Mouse (Mus musculus) heart, postnatal 25 days (tissue): ENCODE measurements around the gene Sacm1l. TPM values are rescaled to one million over a fixed set of nuclear protein-coding genes. Genes with fewer than 3 reads are reported as not detected.

Source experiments
- DNase-seq: peaks from one replicate; pipeline ENCODE4 v3.0.0; 2022; ENCODE audit warnings: low spot score
- intact Hi-C: fragments of 180-260 bp; cut with DNase I; formaldehyde crosslinking; loops from one replicate; pipeline ENCODE4 v1.15.1; 2025
- total RNA-seq, 2 experiments: library from RNA; stranded (reverse); gene quantifications; 2 replicates each; pipeline ENCODE4 v1.2.3; 2021

Gene Sacm1l
- total RNA-seq: 10 to 100 TPM; 32.4 to 35.8 TPM

DNA sequence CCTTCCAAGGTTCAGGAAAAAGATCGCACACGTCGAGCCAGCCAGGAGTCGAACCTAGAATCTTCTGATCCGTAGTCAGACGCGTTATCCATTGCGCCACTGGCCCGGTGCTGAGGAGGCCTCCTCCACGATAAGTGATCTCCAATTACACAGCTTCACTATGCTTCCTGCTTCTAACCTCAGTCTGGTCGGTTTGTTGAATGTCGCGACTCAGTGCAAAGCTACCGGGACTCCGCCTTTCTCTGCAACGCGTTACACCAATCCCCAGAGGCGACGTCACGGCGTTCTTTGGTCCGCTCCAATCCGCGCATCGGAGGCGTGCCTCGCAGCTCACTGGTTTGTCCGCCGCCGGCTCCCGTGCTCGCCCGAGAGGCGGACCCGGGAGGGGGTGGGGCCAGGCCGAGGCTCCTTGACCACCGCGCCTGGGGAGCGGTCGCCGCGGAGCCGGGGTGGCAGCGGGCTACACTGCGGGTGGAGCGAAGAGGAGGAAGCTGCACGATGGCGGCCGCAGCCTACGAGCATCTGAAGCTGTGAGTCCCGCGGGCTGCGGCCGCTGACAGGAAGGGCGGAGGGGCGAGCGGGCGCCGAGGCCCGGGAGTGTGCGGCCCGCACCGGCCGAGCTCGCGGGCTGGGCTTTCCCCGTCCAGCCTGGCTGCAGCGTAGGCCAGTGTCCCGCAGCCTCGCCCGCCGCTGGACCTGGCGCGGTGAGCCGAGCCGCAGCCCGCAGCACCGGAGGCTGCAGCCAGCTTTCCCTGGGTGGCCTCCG lies at the start of gene Sacm1l:
Sacm1l (plus strand) TSS at position 368 of the 766 bp plus-strand sequence.
- peak; percentile 98 for DNase-seq
- intact Hi-C loops: loop anchor here (5.0 kb wide), 1 partner anchor 162 kb away; the partner anchor contains the start of gene Lars2

DNA sequence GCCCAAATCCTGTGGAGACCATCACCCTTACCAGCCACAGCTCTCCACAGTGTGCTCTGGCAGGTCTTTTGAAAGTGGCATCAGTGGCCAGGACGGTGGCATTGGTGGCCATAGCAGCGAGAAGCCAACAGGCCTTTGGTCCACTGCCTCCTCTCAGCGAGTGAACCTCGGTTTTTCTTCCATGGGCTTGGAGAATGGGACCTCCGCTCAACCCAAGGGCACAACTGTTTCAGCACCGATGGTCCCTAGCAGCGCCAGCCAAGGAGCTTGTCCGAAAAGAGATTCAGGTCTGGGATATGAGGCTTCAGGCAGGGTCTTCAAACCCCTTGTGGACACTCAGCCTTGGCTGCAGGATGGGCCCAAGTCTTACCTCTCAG lies 49.7 kb upstream of the Sacm1l start:
- DNase-seq: no peak
- intact Hi-C loops: loop anchor here (2.0 kb wide), 1 partner anchor 25 kb away; no protein-coding TSS in a partner anchor

- no peak for DNase-seq
- intact Hi-C loops: no loop called here
These were observed 49.2 kb upstream of the Sacm1l start for GRCm38 (mm10) chr9:123480253-123480921.

- intact Hi-C loops: no loop called here
- no peak for DNase-seq
These were observed 48.4 kb upstream of the Sacm1l start for GRCm38 (mm10) chr9:123481136-123481535.

GRCm38 (mm10) chr9:123483598-123483997 lies 46.0 kb upstream of the Sacm1l start:
- intact Hi-C loops: no loop called here
- no peak for DNase-seq

GRCm38 (mm10) chr9:123484830-123485229 lies 44.7 kb upstream of the Sacm1l start:
- no peak for DNase-seq
- intact Hi-C loops: no loop called here

DNA sequence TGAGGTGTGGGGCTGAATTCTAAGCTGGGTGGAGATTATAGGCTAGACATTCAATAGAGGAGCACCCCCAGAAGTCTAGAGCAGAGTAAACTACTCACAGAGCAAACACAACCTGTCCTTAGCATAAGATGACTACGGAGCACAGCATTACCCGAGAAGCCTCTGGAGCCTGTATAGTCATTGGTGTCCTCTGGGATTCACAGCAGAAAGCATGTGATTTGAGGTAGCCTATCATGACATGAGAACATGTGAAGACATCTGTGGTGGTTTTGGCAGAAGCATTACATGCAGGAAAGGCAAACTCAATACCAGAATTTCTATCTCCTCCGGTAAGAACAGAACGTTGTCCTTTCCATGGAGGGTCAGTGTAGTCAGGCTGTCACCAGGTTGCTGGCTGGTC lies 44.0 kb upstream of the Sacm1l start:
- no peak for DNase-seq
- intact Hi-C loops: no loop called here

- DNase-seq: no peak
- intact Hi-C loops: no loop called here
These were observed 42.9 kb upstream of the Sacm1l start for GRCm38 (mm10) chr9:123486635-123487034.

- no peak for DNase-seq
- intact Hi-C loops: no loop called here
These were observed 40.5 kb upstream of the Sacm1l start for GRCm38 (mm10) chr9:123489073-123489472.

DNA sequence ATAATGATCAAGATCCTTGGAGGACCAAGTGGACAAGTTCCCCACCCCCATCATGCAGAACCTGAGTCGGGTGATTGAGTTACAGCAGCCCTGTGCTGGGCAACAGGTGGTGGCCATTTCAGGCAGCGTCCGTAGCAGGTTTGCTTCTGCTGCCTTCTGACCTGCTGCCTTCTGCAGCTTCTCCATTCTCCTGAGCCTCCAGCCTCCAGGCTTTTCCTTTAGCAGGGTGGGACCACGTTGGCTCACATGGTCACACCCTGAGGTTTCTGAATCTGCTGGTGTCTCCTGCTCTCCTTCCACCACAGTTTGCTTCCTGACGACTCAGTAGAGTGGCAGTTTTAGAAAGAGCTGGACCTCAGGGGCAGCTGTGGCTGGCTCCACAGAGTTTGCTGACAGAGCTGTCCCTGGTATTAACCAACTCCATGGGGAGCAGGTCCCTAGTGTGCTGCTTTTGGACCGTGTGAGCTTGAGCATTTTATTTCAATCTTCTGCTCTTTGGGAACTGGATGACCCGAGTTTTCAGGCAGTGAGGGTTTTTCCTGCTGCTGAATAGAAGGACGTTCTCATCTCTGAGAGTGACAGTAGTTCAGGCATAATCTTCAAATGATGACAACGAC lies 39.7 kb upstream of the Sacm1l start:
- intact Hi-C loops: no loop called here
- no peak for DNase-seq

- DNase-seq: peak; percentile 36
- intact Hi-C loops: no loop called here
These were observed 38.6 kb upstream of the Sacm1l start for GRCm38 (mm10) chr9:123490930-123491329.

GRCm38 (mm10) chr9:123491917-123492585 lies 37.5 kb upstream of the Sacm1l start:
- intact Hi-C loops: no loop called here
- DNase-seq: no peak

- intact Hi-C loops: no loop called here
- no peak for DNase-seq
These were observed 32.9 kb upstream of the Sacm1l start for GRCm38 (mm10) chr9:123496665-123497064.

DNA sequence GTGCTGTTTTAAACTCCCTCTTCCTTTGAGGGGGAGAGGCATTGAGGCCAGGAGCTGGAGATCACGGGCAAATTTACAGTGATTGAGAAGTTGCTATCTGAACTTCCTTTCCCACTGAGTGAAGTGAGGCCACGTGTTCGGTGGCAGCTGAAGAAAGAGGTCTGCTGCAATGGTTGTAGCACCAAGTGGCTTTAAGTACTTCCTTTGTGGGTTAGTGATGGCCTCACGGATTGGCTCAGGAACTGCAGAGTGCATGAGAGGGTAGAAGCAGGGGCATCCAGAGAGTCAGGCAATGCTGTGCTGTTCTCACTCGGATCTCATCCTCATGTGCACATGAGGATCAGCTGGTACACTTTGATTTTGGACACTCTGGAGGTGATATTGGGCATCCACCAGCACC lies 31.7 kb upstream of the Sacm1l start:
- intact Hi-C loops: no loop called here
- DNase-seq: no peak

- intact Hi-C loops: no loop called here
- no peak for DNase-seq
These were observed 29.1 kb upstream of the Sacm1l start for GRCm38 (mm10) chr9:123500480-123500879.

DNA sequence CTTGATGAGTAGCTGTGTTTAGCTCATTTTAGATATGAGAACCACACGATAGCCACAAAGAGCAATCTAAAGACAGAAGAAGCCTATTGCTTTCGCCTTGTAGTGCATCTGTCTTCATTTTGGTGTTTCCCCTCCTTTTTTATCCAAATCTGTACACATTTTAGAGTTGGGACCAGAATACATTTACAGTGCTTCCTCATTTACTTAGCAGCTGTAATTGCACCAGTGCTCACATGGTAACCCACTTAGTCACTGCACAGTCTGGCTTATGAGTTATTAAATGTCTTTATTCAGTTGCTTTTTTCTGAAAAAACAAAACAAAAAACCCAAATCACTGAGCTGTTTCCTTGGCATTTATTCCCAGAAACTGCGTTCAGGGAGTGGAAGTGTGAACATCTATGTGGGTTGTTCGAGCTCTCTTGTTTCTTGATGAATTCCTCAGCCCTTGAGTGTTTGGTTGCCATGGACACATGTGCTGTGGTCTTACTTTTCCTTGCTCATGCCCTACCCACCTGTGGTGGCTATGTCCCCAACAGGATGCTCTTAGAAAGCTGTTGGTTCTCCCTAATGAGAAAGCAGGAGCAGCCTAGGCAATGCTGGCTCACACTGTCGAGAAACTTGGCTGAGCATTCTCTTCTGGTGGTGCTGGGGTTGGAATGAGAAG lies 26.3 kb upstream of the Sacm1l start:
- DNase-seq: no peak
- intact Hi-C loops: no loop called here

- no peak for DNase-seq
- intact Hi-C loops: loop anchor here (1.0 to 2.0 kb wide), 2 partner anchors 26 to 54 kb away; partner anchors contain the start of gene Limd1
These were observed 25.2 kb upstream of the Sacm1l start for GRCm38 (mm10) chr9:123504325-123504724.

DNA sequence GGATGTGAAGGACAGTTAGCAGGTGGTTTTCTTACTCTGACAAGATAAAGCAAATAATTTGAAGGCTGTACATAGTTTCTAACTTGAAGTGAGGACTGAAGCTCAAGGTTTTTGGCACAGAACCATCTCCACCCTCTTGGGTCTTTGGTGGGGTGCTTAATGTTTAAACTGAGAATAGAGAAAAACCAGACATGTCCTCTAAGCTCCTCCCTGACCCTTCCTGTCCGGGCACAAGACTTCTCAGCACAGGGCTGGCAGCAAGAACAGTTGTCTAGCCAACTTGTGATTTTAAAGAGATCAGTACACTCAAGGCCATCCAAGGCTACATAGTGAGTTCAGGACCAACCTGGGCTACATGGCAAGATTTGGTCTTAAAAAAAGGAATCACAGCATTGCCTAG lies 24.0 kb upstream of the Sacm1l start:
- intact Hi-C loops: loop anchor here (2.0 kb wide), 1 partner anchor 27 kb away; the partner anchor contains the start of gene Limd1
- no peak for DNase-seq

- no peak for DNase-seq
- intact Hi-C loops: no loop called here
These were observed 23.1 kb upstream of the Sacm1l start for GRCm38 (mm10) chr9:123506270-123507146.
